Mouse (Mus musculus) midbrain, postnatal 0 days (tissue): ENCODE results near the gene Txk. TPM values are rescaled to one million over a fixed set of nuclear protein-coding genes. Genes with fewer than 3 reads are reported as not detected.

Experiments
- ATAC-seq: fragments of 200-750 bp; cut with Nextera tagmentation; 2 replicates; pipeline ENCODE4 v1.8.0; 2017; ENCODE audit warnings: moderate number of reproducible peaks, mild to moderate bottlenecking, moderate TSS enrichment, moderate library complexity; ENCODE audit not compliant: low FRiP score
- DNase-seq: peaks from one replicate; pipeline ENCODE4 v3.0.0-alpha.2; 2015; ENCODE audit warnings: low spot score
- H3K27ac ChIP-seq: fragments of 300-500 bp; sonication (generic); 2 replicates; pipeline ENCODE4 v1.5.1; 2014; ENCODE audit warnings: low read depth, mild to moderate bottlenecking, low read length, mixed read lengths
- H3K27me3 ChIP-seq: fragments of 300-500 bp; sonication (generic); 2 replicates; pipeline ENCODE4 v1.6.1; 2014; ENCODE audit warnings: low read length, control low read depth, mixed read lengths; ENCODE audit not compliant: insufficient read depth
- H3K36me3 ChIP-seq: fragments of 300-500 bp; sonication (generic); 2 replicates; pipeline ENCODE4 v1.6.1; 2014; ENCODE audit warnings: low read length, control low read depth, mixed read lengths; ENCODE audit not compliant: insufficient read depth
- H3K4me1 ChIP-seq: fragments of 300-500 bp; sonication (generic); 2 replicates; pipeline ENCODE4 v1.6.1; 2014; ENCODE audit warnings: mild to moderate bottlenecking, control low read depth, antibody characterized with exemption, low read length, mixed read lengths; ENCODE audit not compliant: insufficient read depth
- H3K4me2 ChIP-seq: fragments of 300-500 bp; sonication (generic); 2 replicates; pipeline ENCODE4 v1.6.1; 2014; ENCODE audit warnings: low read depth, mild to moderate bottlenecking, low read length, mixed read lengths; ENCODE audit not compliant: poor library complexity, severe bottlenecking
- H3K4me3 ChIP-seq: fragments of 300-500 bp; sonication (generic); 2 replicates; pipeline ENCODE4 v1.5.1; 2014; ENCODE audit warnings: low read depth, mild to moderate bottlenecking, low read length, moderate library complexity
- H3K9ac ChIP-seq: fragments of 300-500 bp; sonication (generic); replicated peaks from 2 replicates; pipeline ENCODE4 v1.6.1; 2014; ENCODE audit warnings: mild to moderate bottlenecking, low read length, moderate library complexity, mixed read lengths; ENCODE audit not compliant: poor library complexity, severe bottlenecking
- H3K9me3 ChIP-seq: fragments of 300-500 bp; sonication (generic); 2 replicates; pipeline ENCODE4 v1.6.1; 2016; ENCODE audit warnings: low read length, control low read depth
- CTCF ChIP-seq: IDR thresholded peaks from 2 replicates; pipeline ENCODE4 v1.5.1; 2016; ENCODE audit warnings: antibody characterized with exemption, mild to moderate bottlenecking
- WGBS: fragments of 180-500 bp; shearing (Covaris S2); extraction: QIAGEN DNeasy Blood & Tissue Kit; methylation state at CpG from one replicate; pipeline ENCODE4 v1.1.7; 2014; 5-methylcytosine and 5-hydroxymethylcytosine counted together
- polyA plus RNA-seq: library from polyadenylated mRNA; unstranded; fragments of >200 nt; fragmentation: Nextera tagmentation; extraction: Ambion mirVana; gene quantifications from 2 replicates; pipeline ENCODE4 v1.2.1, GENCODE M21; 2015
- total RNA-seq: library from RNA; depleted of rRNA; stranded (reverse); fragments of >200 nt; gene quantifications from 2 replicates; pipeline ENCODE4 v1.2.3, GENCODE M21; 2014

Txk gene
- total and polyA plus RNA-seq, 2 experiments from 2014 or later = 0.05 to 0.14 TPM

GRCm38 (mm10) chr5:72750226-72750625 is 2.4 kb downstream of the Txk start:
- DNase-seq = no peak
- Histone ChIP-seq H3K4me2 (no peak overlapping the region), H3K27me3 (no peaks in the 10 kb centered on the region), H3K36me3 (no peaks in the 10 kb centered on the region), H3K9ac (no peak overlapping the region), H3K4me3 (no peak overlapping the region), H3K9me3 (no peaks in the 10 kb centered on the region), H3K4me1 (no peaks in the 10 kb centered on the region), H3K27ac (no peak overlapping the region)
- 79% methylated on average over 5 of the region's 5 CpGs for WGBS
- no peak for TF ChIP-seq CTCF
- no peak for ATAC-seq

- Histone ChIP-seq H3K27ac (no peak overlapping the region), H3K9me3 (no peaks in the 10 kb centered on the region), H3K4me1 (no peaks in the 10 kb centered on the region), H3K4me2 (no peak overlapping the region), H3K36me3 (no peaks in the 10 kb centered on the region), H3K4me3 (no peak overlapping the region), H3K9ac (no peak overlapping the region), H3K27me3 (no peaks in the 10 kb centered on the region)
- ATAC-seq (no peak), DNase-seq (no peak)
- no peak for TF ChIP-seq CTCF
- WGBS = 84% methylated on average over 7 of the region's 7 CpGs
Measured at GRCm38 (mm10) chr5:72748659-72749265, 3.8 kb downstream of the Txk start.

DNA sequence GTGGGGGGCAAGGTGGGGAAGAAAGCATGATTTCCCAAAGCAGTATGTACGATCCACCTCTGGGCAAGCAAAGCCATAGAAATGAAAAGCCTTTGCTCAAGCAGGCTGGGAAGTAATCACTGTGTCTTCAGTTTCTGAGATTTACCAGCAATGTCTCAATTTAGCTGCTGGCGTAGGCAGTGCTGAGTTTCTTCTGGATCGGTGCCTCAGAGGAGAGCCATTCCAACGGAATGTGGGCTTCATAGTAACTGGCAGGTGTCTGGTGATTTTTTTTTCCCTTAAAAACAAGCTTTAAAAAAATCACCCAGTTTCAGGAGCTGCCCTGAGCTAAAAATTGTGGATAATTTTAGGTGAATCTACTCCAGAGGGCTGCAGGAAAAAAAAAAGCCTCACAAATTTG is 5.2 kb downstream of the Txk start:
- Histone ChIP-seq H3K36me3 (no peaks in the 10 kb centered on the region), H3K4me2 (no peak overlapping the region), H3K27me3 (no peaks in the 10 kb centered on the region), H3K4me3 (no peak overlapping the region), H3K4me1 (no peaks in the 10 kb centered on the region), H3K9ac (no peak overlapping the region), H3K9me3 (no peaks in the 10 kb centered on the region), H3K27ac (no peak overlapping the region)
- no peak for ATAC-seq
- WGBS = 49% methylated on average over 4 of the region's 4 CpGs
- no peak for TF ChIP-seq CTCF
- DNase-seq = no peak

GRCm38 (mm10) chr5:72746461-72746860 is 6.1 kb downstream of the Txk start:
- Histone ChIP-seq H3K4me3 (no peak overlapping the region), H3K27me3 (no peaks in the 10 kb centered on the region), H3K9ac (no peak overlapping the region), H3K9me3 (no peaks in the 10 kb centered on the region), H3K36me3 (no peaks in the 10 kb centered on the region), H3K27ac (no peak overlapping the region), H3K4me2 (no peak overlapping the region), H3K4me1 (no peaks in the 10 kb centered on the region)
- TF ChIP-seq CTCF = no peak
- ATAC-seq = no peak
- DNase-seq = no peak
- 72% methylated on average over 4 of the region's 4 CpGs for WGBS

GRCm38 (mm10) chr5:72743103-72743502 is 9.5 kb downstream of the Txk start:
- H3K4me2 ChIP-seq = no peak overlapping the region
- no peak for DNase-seq
- H3K36me3 ChIP-seq = no peaks in the 10 kb centered on the region
- no peak for TF ChIP-seq CTCF
- no peaks in the 10 kb centered on the region for H3K27me3 ChIP-seq
- H3K4me1 ChIP-seq = no peaks in the 10 kb centered on the region
- no peak overlapping the region for H3K4me3 ChIP-seq
- H3K9me3 ChIP-seq = no peaks in the 10 kb centered on the region
- no peak overlapping the region for H3K9ac ChIP-seq
- no peak overlapping the region for H3K27ac ChIP-seq
- 97% methylated on average over 6 of the region's 6 CpGs for WGBS
- ATAC-seq = no peak

DNA sequence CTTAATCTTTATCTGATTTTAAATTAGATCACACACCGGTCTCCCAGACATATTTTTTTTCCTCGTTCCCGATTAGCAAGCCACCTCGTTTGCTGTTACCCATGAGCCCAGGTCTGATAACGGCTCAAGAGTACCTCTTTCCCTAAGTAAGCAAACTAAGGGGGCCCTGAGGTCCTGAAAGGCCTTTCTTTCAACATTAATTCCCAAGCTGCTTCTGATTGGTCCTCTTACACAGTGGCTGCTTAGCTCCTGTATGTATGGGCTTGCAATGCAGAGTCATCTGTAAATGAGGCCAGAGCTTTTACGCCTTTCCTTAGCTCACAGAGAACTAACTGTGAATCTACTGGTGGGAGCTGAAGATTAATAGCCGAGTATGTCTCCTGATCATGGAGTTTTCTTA is 15.7 kb downstream of the Txk start:
- 78% methylated on average over 7 of the region's 7 CpGs for WGBS
- H3K4me3 ChIP-seq = no peak overlapping the region
- no peak overlapping the region for H3K4me2 ChIP-seq
- ATAC-seq = no peak
- no peaks in the 10 kb centered on the region for H3K27me3 ChIP-seq
- H3K27ac ChIP-seq = no peak overlapping the region
- TF ChIP-seq CTCF = no peak
- no peak for DNase-seq
- no peak overlapping the region for H3K9ac ChIP-seq
- H3K4me1 ChIP-seq = no peaks in the 10 kb centered on the region
- no peaks in the 10 kb centered on the region for H3K9me3 ChIP-seq
- no peaks in the 10 kb centered on the region for H3K36me3 ChIP-seq
